Mouse (Mus musculus): ENCODE results near the gene C1qtnf6.

GRCm38 (mm10) chr15:78487066-78487465 lies 44.1 kb downstream of the C1qtnf6 start:
- TF ChIP-seq EP300 (IDR thresholded peaks at IDR 0.05; ENCODE audit: low read depth) (no peak), CTCF (IDR thresholded peaks at IDR 0.05; ENCODE audit: low read depth) (no peak)
